Comparison of ENCODE assay signal across 16 mouse cellular contexts in genomic region chr1:83896650-83897049, GRCm38 (mm10).
DNase-seq lines count a peak whose midpoint lies in the region; ATAC-seq lines count a peak whose summit lies in the region.
"Had no signal": no experiment of that assay in that cellular context is flagged by ENCODE, and none has a peak within 500 bp of the region (broad histone marks: within the 10 kb centered on the region; RNA-seq: fewer than 3 reads in every experiment).

No protein-coding gene starts in this region.

- DNase-seq in embryonic facial prominence, embryonic 10.5 days (ENCODE audit: low spot score), result peak; percentile 31
- no peak for DNase-seq in left cerebral cortex, adult 18-20 months (ENCODE audit: low spot score in 2 of 2)
- no peak for DNase-seq in left cerebral cortex, postnatal 25 days (ENCODE audit: low spot score in 2 of 2)
- no peak for DNase-seq in kidney, adult 11 months
- DNase-seq: cerebellum, adult 18-20 months; layer of hippocampus, adult 9-11 months; lung, postnatal 36 days; right cerebral cortex, adult 18-20 months had no signal

- WGBS in embryonic facial prominence, embryonic 10.5 days, result 30% methylated on average over 5 of the region's 5 CpGs
- 23% methylated on average over 5 of the region's 5 CpGs for WGBS in heart, embryonic 15.5 days

- no peak for ATAC-seq in megakaryocyte, adult 5-6 weeks (ENCODE audit: poor library complexity, severe bottlenecking)
- peak; percentile 77 for ATAC-seq in heart, embryonic 15.5 days (replicated peaks; ENCODE audit: insufficient number of reproducible peaks, insufficient read depth, low FRiP score, low read depth)
- ATAC-seq: forebrain, embryonic 13.5 days; Patski had no signal

- no peak overlapping the region for H3K9ac ChIP-seq in heart, embryonic 15.5 days
- H3K9ac ChIP-seq: forebrain, embryonic 13.5 days; liver, embryonic 15.5 days; neural tube, embryonic 15.5 days had no signal

- H3K27me3 ChIP-seq in megakaryocyte, embryonic 14.5 days (replicated peaks), result no peaks in the 10 kb centered on the region
- no peaks in the 10 kb centered on the region for H3K27me3 ChIP-seq in embryonic facial prominence, embryonic 10.5 days (replicated peaks; ENCODE audit: low read depth, poor library complexity, severe bottlenecking)
- H3K27me3 ChIP-seq in heart, embryonic 15.5 days, result no peaks in the 10 kb centered on the region
- H3K27me3 ChIP-seq: CH12.LX; forebrain, embryonic 13.5 days; liver, embryonic 15.5 days; neural tube, embryonic 15.5 days had no signal

- peaks cover 2% of the 10 kb centered on the region; the same call in 1 of the 2 replicates for H3K9me3 ChIP-seq in megakaryocyte, embryonic 14.5 days
- H3K9me3 ChIP-seq in embryonic facial prominence, embryonic 10.5 days, result no peaks in the 10 kb centered on the region
- no peaks in the 10 kb centered on the region for H3K9me3 ChIP-seq in heart, embryonic 15.5 days (replicated peaks)
- H3K9me3 ChIP-seq: forebrain, embryonic 13.5 days; liver, embryonic 15.5 days; neural tube, embryonic 15.5 days had no signal

- no peaks in the 10 kb centered on the region for H3K36me3 ChIP-seq in megakaryocyte, embryonic 14.5 days (replicated peaks; ENCODE audit: low read length)
- no peaks in the 10 kb centered on the region for H3K36me3 ChIP-seq in embryonic facial prominence, embryonic 10.5 days (replicated peaks)
- no peaks in the 10 kb centered on the region for H3K36me3 ChIP-seq in heart, embryonic 15.5 days
- H3K36me3 ChIP-seq: liver, embryonic 15.5 days; neural tube, embryonic 15.5 days had no signal

- peak overlapping the region; percentile 24 for H3K4me3 ChIP-seq in megakaryocyte, embryonic 14.5 days (replicated peaks)
- H3K4me3 ChIP-seq in embryonic facial prominence, embryonic 10.5 days, result no peak overlapping the region
- no peak overlapping the region for H3K4me3 ChIP-seq in heart, embryonic 15.5 days
- H3K4me3 ChIP-seq: forebrain, embryonic 13.5 days; liver, embryonic 15.5 days; neural tube, embryonic 15.5 days had no signal

- 0 out of 2 replicates have a peak overlapping the region, but pooled peaks have one; percentile 18 for H3K4me2 ChIP-seq in heart, embryonic 15.5 days
- H3K4me2 ChIP-seq: forebrain, embryonic 13.5 days; liver, embryonic 15.5 days; neural tube, embryonic 15.5 days had no signal

- intact Hi-C loops in left cerebral cortex, postnatal 25 days (cut with DNase I), result no loop called here

- no peaks in the 10 kb centered on the region for H3K4me1 ChIP-seq in megakaryocyte, embryonic 14.5 days
- peaks cover 20% of the 10 kb centered on the region for H3K4me1 ChIP-seq in embryonic facial prominence, embryonic 10.5 days
- H3K4me1 ChIP-seq in heart, embryonic 15.5 days (replicated peaks), result no peaks in the 10 kb centered on the region
- H3K4me1 ChIP-seq: forebrain, embryonic 13.5 days; liver, embryonic 15.5 days had no signal

- H3K27ac ChIP-seq in embryonic facial prominence, embryonic 10.5 days (replicated peaks), result no peak overlapping the region
- H3K27ac ChIP-seq in heart, embryonic 15.5 days, result peak overlapping the region; percentile 3; the same call in 1 of the 2 replicates
- H3K27ac ChIP-seq: forebrain, embryonic 13.5 days; liver, embryonic 15.5 days; neural tube, embryonic 15.5 days had no signal
